Mouse (Mus musculus) c-Kit-positive CD71-positive TER-119-positive erythroid progenitor cells, embryonic 14.5 days (primary cell): Measurements from ENCODE around the gene Ahnak2.
"Not testable (repeated sequence)": the region's sequence is repeated elsewhere in the genome, so short reads cannot be mapped to it uniquely, and the experiment has no call there.

Source experiments
- DNase-seq: peaks from one replicate; pipeline ENCODE4 v3.0.0-alpha.2; 2013; ENCODE audit warnings: low spot score

The Ahnak2 gene

GRCm38 (mm10) chr12:112801864-112802846 lies at the start of gene Ahnak2:
Ahnak2 (minus strand) TSS chr12:112802657.
- no peak for DNase-seq

GRCm38 (mm10) chr12:112851116-112851515 lies 48.7 kb upstream of the Ahnak2 start:
- DNase-seq, result no peak

GRCm38 (mm10) chr12:112850344-112850743 lies 47.9 kb upstream of the Ahnak2 start:
- no peak for DNase-seq

- DNase-seq, result no peak
Observed at GRCm38 (mm10) chr12:112849235-112850022, 47.0 kb upstream of the Ahnak2 start.

- no peak for DNase-seq
Observed at GRCm38 (mm10) chr12:112847880-112848279, 45.4 kb upstream of the Ahnak2 start.

GRCm38 (mm10) chr12:112843803-112844202 lies 41.3 kb upstream of the Ahnak2 start:
- peak; percentile 77 for DNase-seq

GRCm38 (mm10) chr12:112842128-112842527 lies 39.7 kb upstream of the Ahnak2 start:
- not testable (repeated sequence) for DNase-seq

- DNase-seq, result not testable (repeated sequence)
Observed at GRCm38 (mm10) chr12:112841338-112841892, 39.0 kb upstream of the Ahnak2 start.

GRCm38 (mm10) chr12:112840209-112841086 lies 38.0 kb upstream of the Ahnak2 start:
- no peak for DNase-seq

- DNase-seq, result no peak
Observed at GRCm38 (mm10) chr12:112835046-112835445, 32.6 kb upstream of the Ahnak2 start.

- no peak for DNase-seq
Observed at GRCm38 (mm10) chr12:112833527-112833926, 31.1 kb upstream of the Ahnak2 start.

GRCm38 (mm10) chr12:112832411-112832810 lies 30.0 kb upstream of the Ahnak2 start:
- DNase-seq, result no peak

- DNase-seq, result no peak
Observed at GRCm38 (mm10) chr12:112830570-112830969, 28.1 kb upstream of the Ahnak2 start.

GRCm38 (mm10) chr12:112830141-112830540 lies 27.7 kb upstream of the Ahnak2 start:
- DNase-seq, result peak; percentile 42

- DNase-seq, result peak; percentile 98
Observed at GRCm38 (mm10) chr12:112829244-112829864, 26.9 kb upstream of the Ahnak2 start, which contains the start of gene Cdca4. Cdca4 (minus strand) TSS chr12:112829423.

GRCm38 (mm10) chr12:112828501-112829243 lies 26.2 kb upstream of the Ahnak2 start:
- DNase-seq, result peak; percentile 26

- no peak for DNase-seq
Observed at GRCm38 (mm10) chr12:112825901-112826300, 23.4 kb upstream of the Ahnak2 start.

GRCm38 (mm10) chr12:112823221-112823620 lies 20.8 kb upstream of the Ahnak2 start:
- DNase-seq, result no peak

- DNase-seq, result no peak
Observed at GRCm38 (mm10) chr12:112822676-112823075, 20.2 kb upstream of the Ahnak2 start.

- no peak for DNase-seq
Observed at GRCm38 (mm10) chr12:112821974-112822373, 19.5 kb upstream of the Ahnak2 start.
